Comparison of ENCODE assay signal across 15 mouse cellular contexts in the genomic region with DNA sequence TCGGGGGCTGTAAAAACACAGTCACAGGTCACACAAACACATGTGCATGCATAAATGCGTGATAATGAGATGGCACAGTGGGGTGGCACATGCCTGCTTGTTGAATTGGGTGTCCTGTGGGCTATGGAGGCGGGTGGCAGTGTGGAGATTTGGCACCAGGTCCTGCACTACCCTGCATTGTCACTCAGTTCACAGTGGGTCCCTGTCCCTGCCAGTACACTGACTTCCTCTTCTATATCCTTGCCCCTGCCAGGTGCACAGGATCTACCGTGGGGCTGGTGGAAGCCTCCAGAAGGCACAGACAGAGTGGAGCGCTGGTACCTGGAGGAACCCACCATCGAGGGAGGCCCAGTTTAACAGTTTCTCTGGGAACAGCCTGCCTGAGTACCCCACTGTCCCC. TPM values are rescaled to one million over a fixed set of nuclear protein-coding genes. Genes with fewer than 3 reads are reported as not detected.
"Had no signal": no experiment of that assay in that cellular context is flagged by ENCODE, and none has a peak within 500 bp of the region (broad histone marks: within the 10 kb centered on the region; RNA-seq: fewer than 3 reads in every experiment).

No protein-coding gene starts in this region.

- H3K27ac ChIP-seq: kidney, postnatal 0 days; layer of hippocampus, adult 2 months; limb, embryonic 12.5 days; liver, embryonic 13.5 days; lung, embryonic 15.5 days; macrophage; midbrain, embryonic 15.5 days had no signal

- DNase-seq: kidney, postnatal 4 days; liver; liver, embryonic 13.5 days; liver, postnatal 0 days; lung, postnatal 14 days; right cerebral cortex, adult 18-20 months; right cerebral cortex, postnatal 25 days had no signal

- H3K27me3 ChIP-seq: limb, embryonic 12.5 days; liver, embryonic 13.5 days; lung, embryonic 15.5 days; megakaryocyte, embryonic 14.5 days; midbrain, embryonic 15.5 days had no signal

- H3K4me3 ChIP-seq: layer of hippocampus, adult 2 months; limb, embryonic 12.5 days; liver, embryonic 13.5 days; lung, embryonic 15.5 days; megakaryocyte, embryonic 14.5 days; midbrain, embryonic 15.5 days had no signal

- H3K4me1 ChIP-seq: limb, embryonic 12.5 days; lung, embryonic 15.5 days; midbrain, embryonic 15.5 days had no signal

- H3K9me3 ChIP-seq: limb, embryonic 12.5 days; liver, embryonic 13.5 days; lung, embryonic 15.5 days; megakaryocyte, embryonic 14.5 days; midbrain, embryonic 15.5 days had no signal

RNA-seq across cellular contexts. Expression of a gene that starts 8.5 kb away (rescaled TPM):
- polyA plus RNA-seq: macrophage had no signal

RNA-seq across cellular contexts. Expression of a gene that starts 11.7 kb away (rescaled TPM):
- total RNA-seq: monocyte, adult 5-6 weeks had no signal
